Mouse (Mus musculus) kidney, embryonic 14.5 days (tissue): ENCODE data around the gene Hacd3. TPM values are rescaled to one million over a fixed set of nuclear protein-coding genes. Genes with fewer than 3 reads are reported as not detected.
"Not testable (repeated sequence)": the region's sequence is repeated elsewhere in the genome, so short reads cannot be mapped to it uniquely, and the experiment has no call there.

ENCODE experiments used
- ATAC-seq: fragments of 200-750 bp; cut with Nextera tagmentation; 2 replicates; pipeline ENCODE4 v1.8.0; 2017; ENCODE audit warnings: moderate number of reproducible peaks, mild to moderate bottlenecking, moderate TSS enrichment, moderate library complexity; ENCODE audit not compliant: low FRiP score, low TSS enrichment
- H3K27ac ChIP-seq: fragments of 300-500 bp; sonication (generic); 2 replicates; pipeline ENCODE4 v1.5.1; 2014; ENCODE audit warnings: low read depth, mild to moderate bottlenecking, low read length, moderate library complexity, mixed read lengths
- H3K27me3 ChIP-seq: fragments of 300-500 bp; sonication (generic); 2 replicates; pipeline ENCODE4 v1.6.1; 2014; ENCODE audit warnings: mild to moderate bottlenecking, low read length; ENCODE audit not compliant: control insufficient read depth, insufficient read depth
- H3K36me3 ChIP-seq: fragments of 300-500 bp; sonication (generic); 2 replicates; pipeline ENCODE4 v1.6.1; 2014; ENCODE audit warnings: low read length, mixed read lengths; ENCODE audit not compliant: control insufficient read depth, insufficient read depth
- H3K4me1 ChIP-seq: fragments of 300-500 bp; sonication (generic); 2 replicates; pipeline ENCODE4 v1.6.1; 2014; ENCODE audit warnings: low read length, mixed read lengths; ENCODE audit not compliant: control insufficient read depth, insufficient read depth
- H3K4me2 ChIP-seq: fragments of 300-500 bp; sonication (generic); replicated peaks from 2 replicates; pipeline ENCODE4 v1.6.1; 2014; ENCODE audit warnings: low read depth, mild to moderate bottlenecking, low read length
- H3K4me3 ChIP-seq: fragments of 300-500 bp; sonication (generic); 2 replicates; pipeline ENCODE4 v1.5.1; 2014; ENCODE audit warnings: mild to moderate bottlenecking, low read length
- H3K9ac ChIP-seq: fragments of 300-500 bp; sonication (generic); 2 replicates; pipeline ENCODE4 v1.6.1; 2014; ENCODE audit warnings: low read depth, mild to moderate bottlenecking, low read length, moderate library complexity
- H3K9me3 ChIP-seq: fragments of 300-500 bp; sonication (generic); 2 replicates; pipeline ENCODE4 v1.6.1; 2016; ENCODE audit warnings: low read length; ENCODE audit not compliant: control insufficient read depth
- WGBS: fragments of 180-500 bp; shearing (Covaris S2); extraction: QIAGEN DNeasy Blood & Tissue Kit; methylation state at CpG from one replicate; pipeline ENCODE4 v1.1.7; 2014; 5-methylcytosine and 5-hydroxymethylcytosine counted together
- polyA plus RNA-seq: library from polyadenylated mRNA; unstranded; fragments of >200 nt; fragmentation: Nextera tagmentation; extraction: Ambion mirVana; gene quantifications from 2 replicates; pipeline ENCODE4 v1.2.1, GENCODE M21; 2014

Gene Hacd3
- polyA plus RNA-seq, 1 experiment from 2014 or later: 85.6 TPM

GRCm38 (mm10) chr9:65032269-65033108 is 11.0 kb upstream of the Hacd3 start, which contains the start of gene Dpp8:
Dpp8 (plus strand) TSS chr9:65032414.
- Histone ChIP-seq H3K4me1 (peaks cover 10% of the 10 kb centered on the region), H3K4me3 (peak within 1 kb of the TSS; percentile 91), H3K27me3 (no peaks in the 10 kb centered on the region), H3K4me2 (peak within 1 kb of the TSS; percentile 90), H3K36me3 (peaks cover 9% of the 10 kb centered on the region; the same call in 1 of the 2 replicates), H3K9me3 (no peaks in the 10 kb centered on the region), H3K9ac (peak within 1 kb of the TSS; percentile 91), H3K27ac (peak within 1 kb of the TSS; percentile 84)
- peak; percentile 93 for ATAC-seq
- WGBS: under 1% methylated on average over 69 of the region's 85 CpGs

- no peak overlapping the region for H3K9ac ChIP-seq
- H3K4me3 ChIP-seq: peak overlapping the region; percentile 91
- peak; percentile 9; the same call in 1 of the 2 replicates for ATAC-seq
- 40% methylated on average over 4 of the region's 4 CpGs for WGBS
- no peaks in the 10 kb centered on the region for H3K9me3 ChIP-seq
- H3K27ac ChIP-seq: no peak overlapping the region
- peaks cover 10% of the 10 kb centered on the region for H3K4me1 ChIP-seq
- peak overlapping the region; percentile 90 for H3K4me2 ChIP-seq
- H3K27me3 ChIP-seq: no peaks in the 10 kb centered on the region
- peaks cover 6% of the 10 kb centered on the region; the same call in 1 of the 2 replicates for H3K36me3 ChIP-seq
Measured at GRCm38 (mm10) chr9:65031894-65032268, 10.4 kb upstream of the Hacd3 start.

DNA sequence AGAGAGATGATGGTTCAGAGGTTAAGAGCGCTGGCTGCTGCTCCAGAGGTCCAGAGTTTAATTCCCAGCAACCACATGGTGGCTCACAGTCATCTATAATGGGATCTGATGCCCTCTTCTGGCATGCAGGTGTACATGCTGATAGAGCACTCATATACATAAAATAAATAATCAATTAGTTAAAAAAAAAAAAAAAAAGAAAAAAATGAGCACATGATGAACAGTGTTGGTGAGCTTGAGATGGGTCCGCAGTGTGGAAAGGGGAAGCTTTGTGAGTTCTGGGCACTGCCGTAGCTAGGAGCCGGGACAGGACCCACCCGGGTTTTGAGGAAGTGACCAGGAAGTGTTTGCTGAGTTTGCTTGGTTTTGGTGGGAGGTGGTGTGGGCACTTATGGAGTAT is 9.9 kb upstream of the Hacd3 start:
- H3K4me1 ChIP-seq, H3K27me3 ChIP-seq, H3K4me3 ChIP-seq, H3K9ac ChIP-seq, H3K4me2 ChIP-seq, ATAC-seq, H3K36me3 ChIP-seq, H3K27ac ChIP-seq, H3K9me3 ChIP-seq: not testable (repeated sequence)
- WGBS: 73% methylated on average over 5 of the region's 5 CpGs

DNA sequence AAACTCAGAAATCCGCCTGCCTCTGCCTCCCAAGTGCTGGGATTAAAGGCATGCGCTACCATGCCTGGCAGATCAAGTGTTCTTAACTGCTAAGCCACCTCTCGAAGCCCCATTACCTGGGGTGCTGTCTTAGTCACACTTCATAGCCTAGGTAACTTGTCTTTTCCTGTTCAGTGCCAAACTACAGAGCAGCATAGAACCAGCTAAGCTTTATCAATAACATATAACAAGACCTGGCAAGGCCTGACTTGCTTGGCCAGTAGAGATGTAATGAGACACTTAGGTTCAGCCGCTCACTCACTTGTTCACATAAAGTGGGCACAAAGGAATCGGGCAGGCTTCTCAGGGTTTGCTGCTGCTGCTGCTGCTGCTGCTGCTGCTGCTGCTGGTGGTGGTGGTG is 6.8 kb upstream of the Hacd3 start:
- no peak overlapping the region for H3K4me3 ChIP-seq
- 85% methylated on average over 5 of the region's 5 CpGs for WGBS
- no peaks in the 10 kb centered on the region for H3K9me3 ChIP-seq
- H3K4me2 ChIP-seq: no peak overlapping the region
- no peaks in the 10 kb centered on the region for H3K27me3 ChIP-seq
- H3K9ac ChIP-seq: no peak overlapping the region
- no peak for ATAC-seq
- H3K36me3 ChIP-seq: no peaks in the 10 kb centered on the region
- H3K4me1 ChIP-seq: peaks cover 4% of the 10 kb centered on the region
- H3K27ac ChIP-seq: no peak overlapping the region

DNA sequence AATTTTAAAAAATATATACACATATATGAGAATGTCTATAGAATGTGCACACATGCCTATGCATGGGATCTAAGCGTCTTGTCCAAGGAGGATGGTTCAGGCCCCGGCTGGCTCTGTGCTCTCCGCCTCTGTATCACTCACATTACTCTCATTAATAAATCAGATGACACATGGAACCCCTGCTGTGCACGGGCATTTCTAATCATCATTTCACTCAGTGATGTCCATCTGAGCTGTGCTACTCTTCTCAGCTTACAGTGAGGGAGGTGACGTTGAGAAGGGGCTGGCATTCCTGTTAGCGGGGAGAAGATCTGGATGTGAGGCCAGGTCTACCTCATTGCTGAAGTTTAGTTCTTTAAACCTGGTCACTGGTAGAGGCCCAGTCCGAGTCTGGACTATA is 5.7 kb upstream of the Hacd3 start:
- Histone ChIP-seq H3K9me3 (no peaks in the 10 kb centered on the region), H3K9ac (no peak overlapping the region), H3K4me1 (peaks cover 1% of the 10 kb centered on the region), H3K4me3 (no peak overlapping the region), H3K27me3 (no peaks in the 10 kb centered on the region), H3K27ac (no peak overlapping the region), H3K36me3 (no peaks in the 10 kb centered on the region), H3K4me2 (no peak overlapping the region)
- ATAC-seq: no peak
- 72% methylated on average over 7 of the region's 7 CpGs for WGBS

- no peak overlapping the region for H3K9ac ChIP-seq
- no peak overlapping the region for H3K27ac ChIP-seq
- H3K4me1 ChIP-seq: peaks cover 11% of the 10 kb centered on the region
- no peak for ATAC-seq
- H3K9me3 ChIP-seq: no peaks in the 10 kb centered on the region
- H3K4me2 ChIP-seq: no peak overlapping the region
- H3K4me3 ChIP-seq: no peak overlapping the region
- no peaks in the 10 kb centered on the region for H3K36me3 ChIP-seq
- WGBS: 91% methylated on average over 3 of the region's 3 CpGs
- no peaks in the 10 kb centered on the region for H3K27me3 ChIP-seq
Measured at GRCm38 (mm10) chr9:65023447-65023846, 2.0 kb upstream of the Hacd3 start.

GRCm38 (mm10) chr9:65022580-65023135 is 1.2 kb upstream of the Hacd3 start:
- Histone ChIP-seq H3K9ac (no peak overlapping the region), H3K4me1 (peaks cover 11% of the 10 kb centered on the region), H3K9me3 (no peaks in the 10 kb centered on the region), H3K4me2 (no peak overlapping the region), H3K27ac (no peak overlapping the region), H3K4me3 (no peak overlapping the region), H3K27me3 (no peaks in the 10 kb centered on the region), H3K36me3 (no peaks in the 10 kb centered on the region)
- ATAC-seq: no peak
- WGBS: 61% methylated on average over 4 of the region's 4 CpGs

GRCm38 (mm10) chr9:65021887-65022579 is 540 bp upstream of the Hacd3 start:
- H3K27me3 ChIP-seq: no peaks in the 10 kb centered on the region
- peak overlapping the region; percentile 97 for H3K4me3 ChIP-seq
- H3K36me3 ChIP-seq: no peaks in the 10 kb centered on the region
- ATAC-seq: peak; percentile 3; the same call in 1 of the 2 replicates
- WGBS: 16% methylated on average over 9 of the region's 9 CpGs
- H3K9ac ChIP-seq: peak overlapping the region; percentile 93; the same call in 1 of the 2 replicates
- peak overlapping the region; percentile 71 for H3K27ac ChIP-seq
- peaks cover 11% of the 10 kb centered on the region for H3K4me1 ChIP-seq
- H3K4me2 ChIP-seq: peak overlapping the region; percentile 81
- no peaks in the 10 kb centered on the region for H3K9me3 ChIP-seq
